Mouse (Mus musculus) erythroblast, embryonic 14.5 days (primary cell): ENCODE results near the gene Pik3r5.

ENCODE experiments used
- GATA1 ChIP-seq: IDR thresholded peaks from 2 replicates; pipeline ENCODE4 v1.6.1; 2012; ENCODE audit warnings: low read length, inconsistent platforms, mixed read lengths
- TAL1 ChIP-seq: IDR thresholded peaks from 3 replicates; pipeline ENCODE4 v1.6.1; 2012; ENCODE audit warnings: low read length, inconsistent platforms, mixed read lengths

- TF ChIP-seq TAL1 (no peak), GATA1 (no peak)
Measured at GRCm38 (mm10) chr11:68425492-68426315, 6.2 kb upstream of the Pik3r5 start.
